Mouse (Mus musculus): Measurements from ENCODE around the gene Slain1.
"Not testable (repeated sequence)": the region's sequence is repeated elsewhere in the genome, so short reads cannot be mapped to it uniquely, and the experiment has no call there.

DNA sequence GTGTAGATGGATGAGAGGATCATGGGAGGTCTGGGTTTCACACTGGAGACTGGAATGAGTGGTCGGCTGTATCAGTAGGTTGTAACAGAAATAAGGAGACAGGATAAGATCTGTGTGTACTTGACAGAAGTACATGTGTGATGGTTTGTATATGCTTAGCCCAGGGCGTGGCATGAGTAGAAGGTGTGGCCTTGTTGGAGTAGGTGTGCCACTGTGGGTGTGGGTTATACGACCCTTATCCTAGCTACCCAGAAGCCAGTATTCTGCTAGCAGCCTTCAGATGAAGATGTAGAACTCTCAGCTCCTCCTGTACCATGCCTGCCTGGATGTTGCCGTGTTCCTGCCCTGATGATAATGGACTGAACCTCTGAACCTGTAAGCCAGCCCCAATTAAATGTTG lies 100.6 kb downstream of the Slain1 start:
- not testable (repeated sequence) for TF ChIP-seq CTCF (IDR thresholded peaks at IDR 0.05; ENCODE audit: borderline replicate concordance, extremely low read depth, insufficient read depth, insufficient read length); POLR2A (IDR thresholded peaks at IDR 0.05; ENCODE audit: borderline replicate concordance, extremely low read depth, insufficient read depth, insufficient read length, poor library complexity, severe bottlenecking)

Measured in brain, embryonic 14.5 days (tissue).